ENCODE assay signal across 7 mouse cellular contexts in genomic region chr3:98226988-98227610, GRCm38 (mm10). TPM values are rescaled to one million over a fixed set of nuclear protein-coding genes. Genes with fewer than 3 reads are reported as not detected.
DNase-seq lines count a peak whose midpoint lies in the region; TF ChIP-seq lines count a peak whose summit lies in the region.

No protein-coding gene starts in this region.

- no peak overlapping the region for H3K4me3 ChIP-seq in limb, embryonic 10.5 days
- H3K4me3 ChIP-seq in myocyte = no peak overlapping the region

- no peaks in the 10 kb centered on the region for H3K9me3 ChIP-seq in limb, embryonic 10.5 days (replicated peaks)

- H3ac ChIP-seq in myocyte (ENCODE audit: control insufficient read depth, insufficient read length) = no peak overlapping the region

- no peak overlapping the region for H3K27ac ChIP-seq in limb, embryonic 10.5 days

- H3K27me3 ChIP-seq in limb, embryonic 10.5 days (ENCODE audit: low read depth, poor library complexity, severe bottlenecking) = 0 out of 2 replicates have a peak, but pooled peaks cover 6% of the 10 kb centered on the region
- H3K27me3 ChIP-seq in myocyte (ENCODE audit: control insufficient read depth, insufficient read depth, insufficient read length) = peaks cover 5% of the 10 kb centered on the region

- intact Hi-C loops in gastrocnemius, postnatal 36 days (cut with DNase I) = loop anchor here (5.0 to 10.0 kb wide), 2 partner anchors 85 to 208 kb away; no protein-coding TSS in a partner anchor

- DNase-seq in adrenal gland, adult 8-10 months = peak; percentile 35
- peak; percentile 78 for DNase-seq in embryo, embryonic 11 days
- DNase-seq in gastrocnemius, postnatal 36 days = peak; percentile 60 to 70
- peak; percentile 55 for DNase-seq in kidney, adult 11 months
- peak; percentile 87 for DNase-seq in limb, embryonic 10.5 days (ENCODE audit: low spot score)
- DNase-seq in spleen, postnatal 36 days (ENCODE audit: low spot score in 2 of 2) = peak; percentile 27 to 46

- no peaks in the 10 kb centered on the region for H3K36me3 ChIP-seq in limb, embryonic 10.5 days
- no peaks in the 10 kb centered on the region for H3K36me3 ChIP-seq in myocyte (ENCODE audit: control insufficient read depth, insufficient read depth)

- peak overlapping the region; percentile 48 for H3K4me2 ChIP-seq in myocyte (ENCODE audit: low read depth)

- WGBS in limb, embryonic 10.5 days = 41% methylated on average over 19 of the region's 19 CpGs

- peaks cover 4% of the 10 kb centered on the region; the same call in 1 of the 2 replicates for H3K4me1 ChIP-seq in limb, embryonic 10.5 days

- H3K79me2 ChIP-seq in myocyte (ENCODE audit: control insufficient read depth, insufficient read depth) = no peaks in the 10 kb centered on the region

- no peak for TF ChIP-seq POLR2A in myocyte (IDR thresholded peaks at IDR 0.05; ENCODE audit: insufficient read length, low read depth)

TF ChIP-seq in myocyte, 11 proteins besides CTCF, POLR2A, EP300 and RAD21:
- TF ChIP-seq USF1 (IDR thresholded peaks at IDR 0.05; ENCODE audit: low read depth) (no peak), SRF (IDR thresholded peaks at IDR 0.05; ENCODE audit: control insufficient read depth, insufficient read length, low read depth) (no peak), MYOD1 (IDR thresholded peaks at IDR 0.05; ENCODE audit: control insufficient read depth in 1 of 3, insufficient read length in 2 of 3, low read depth in 2 of 3) (no peak), TCF3 (IDR thresholded peaks at IDR 0.05; ENCODE audit: insufficient read length, low read depth) (no peak), REST (IDR thresholded peaks at IDR 0.05; ENCODE audit: insufficient read depth, insufficient read length) (no peak), MAX (IDR thresholded peaks at IDR 0.05; ENCODE audit: low read depth) (no peak)

RNA-seq across cellular contexts. Expression of gene Reg4, which starts 5.1 kb away (rescaled TPM):
- total RNA-seq in adrenal gland, adult 8-10 months (2022) = not detected
- not detected for total RNA-seq in gastrocnemius, postnatal 36 days (2021)
- not detected in 2 replicates for polyA plus RNA-seq in limb, embryonic 10.5 days (2016; fragmentation: Nextera tagmentation; extraction: Ambion mirVana)
- polyA plus RNA-seq in myocyte (2012; fragmentation: generic; extraction: Trizol) = not detected

RNA-seq across cellular contexts. Expression of gene Hmgcs2, which starts 53.1 kb away (rescaled TPM):
- total RNA-seq in adrenal gland, adult 8-10 months (2022) = 10 to 100 TPM; 12.4 to 20.0 (median 16.4) TPM
- total RNA-seq in gastrocnemius, postnatal 36 days (2021) = 1 to 10 TPM in 1 of 2 experiments, under 1 TPM in 1; 0.97 to 1.4 TPM
- polyA plus RNA-seq in limb, embryonic 10.5 days (2016; fragmentation: Nextera tagmentation; extraction: Ambion mirVana) = 0.28 and 0.35 TPM in 2 replicates
- polyA plus RNA-seq in myocyte (2012; fragmentation: generic; extraction: Trizol) = not detected

Comparison
In these comparisons a context has a peak if more than half of its experiments do, and no peak if none do; other contexts are left out.
1. DNase-seq: peak in every context shown above with its lines; median percentile 87 in limb, embryonic 10.5 days; 78 in embryo, embryonic 11 days; 65 in gastrocnemius, postnatal 36 days; 55 in kidney, adult 11 months; 36 in spleen, postnatal 36 days; 35 in adrenal gland, adult 8-10 months.
2. RNA of gene Hmgcs2, which starts 53.1 kb away (total RNA-seq): 12.4 to 20.0 TPM in adrenal gland, adult 8-10 months; 0.97 to 1.4 TPM in gastrocnemius, postnatal 36 days; every median in the first group is over 4 times any median in the second.